Mouse (Mus musculus) hindbrain, embryonic 11.5 days (tissue): Measurements from ENCODE around the gene Vwa3a. TPM values are rescaled to one million over a fixed set of nuclear protein-coding genes. Genes with fewer than 3 reads are reported as not detected.

Source experiments
- ATAC-seq: fragments of 200-750 bp; cut with Nextera tagmentation; 2 replicates; pipeline ENCODE4 v1.8.0; 2017; ENCODE audit warnings: mild to moderate bottlenecking, moderate TSS enrichment, moderate library complexity; ENCODE audit not compliant: low FRiP score
- DNase-seq: peaks from one replicate; pipeline ENCODE4 v3.0.0-alpha.2; 2015; ENCODE audit warnings: low spot score
- H3K27ac ChIP-seq: fragments of 300-500 bp; sonication (generic); 2 replicates; pipeline ENCODE4 v1.5.1; 2014; ENCODE audit warnings: mild to moderate bottlenecking, low read depth, low read length
- H3K27me3 ChIP-seq: fragments of 300-500 bp; sonication (generic); 2 replicates; pipeline ENCODE4 v1.6.1; 2014; ENCODE audit warnings: mild to moderate bottlenecking, low read length, moderate library complexity, mixed read lengths; ENCODE audit not compliant: control insufficient read depth, insufficient read depth
- H3K36me3 ChIP-seq: fragments of 300-500 bp; sonication (generic); 2 replicates; pipeline ENCODE4 v1.6.1; 2014; ENCODE audit warnings: mild to moderate bottlenecking, low read length, moderate library complexity, mixed read lengths; ENCODE audit not compliant: control insufficient read depth, insufficient read depth
- H3K4me1 ChIP-seq: fragments of 300-500 bp; sonication (generic); replicated peaks from 2 replicates; pipeline ENCODE4 v1.6.1; 2014; ENCODE audit warnings: low read length, mixed read lengths; ENCODE audit not compliant: control insufficient read depth, insufficient read depth
- H3K4me2 ChIP-seq: fragments of 300-500 bp; sonication (generic); replicated peaks from 2 replicates; pipeline ENCODE4 v1.6.1; 2014; ENCODE audit warnings: mild to moderate bottlenecking, low read depth, low read length
- H3K4me3 ChIP-seq: fragments of 300-500 bp; sonication (generic); 2 replicates; pipeline ENCODE4 v1.5.1; 2014; ENCODE audit warnings: low read depth, low read length
- H3K9ac ChIP-seq: fragments of 300-500 bp; sonication (generic); 2 replicates; pipeline ENCODE4 v1.6.1; 2014; ENCODE audit warnings: low read depth, low read length
- H3K9me3 ChIP-seq: fragments of 300-500 bp; sonication (generic); 2 replicates; pipeline ENCODE4 v1.6.1; 2016; ENCODE audit warnings: low read length; ENCODE audit not compliant: control insufficient read depth
- WGBS: fragments of 180-500 bp; shearing (Covaris S2); extraction: QIAGEN DNeasy Blood & Tissue Kit; methylation state at CpG from one replicate; pipeline ENCODE4 v1.1.7; 2014; 5-methylcytosine and 5-hydroxymethylcytosine counted together
- polyA plus RNA-seq: library from polyadenylated mRNA; unstranded; fragments of >200 nt; fragmentation: Nextera tagmentation; extraction: Ambion mirVana; gene quantifications from 2 replicates; pipeline ENCODE4 v1.2.1, GENCODE M21; 2014

Gene Vwa3a
- polyA plus RNA-seq: 0.96 and 1.5 TPM in 2 replicates

DNA sequence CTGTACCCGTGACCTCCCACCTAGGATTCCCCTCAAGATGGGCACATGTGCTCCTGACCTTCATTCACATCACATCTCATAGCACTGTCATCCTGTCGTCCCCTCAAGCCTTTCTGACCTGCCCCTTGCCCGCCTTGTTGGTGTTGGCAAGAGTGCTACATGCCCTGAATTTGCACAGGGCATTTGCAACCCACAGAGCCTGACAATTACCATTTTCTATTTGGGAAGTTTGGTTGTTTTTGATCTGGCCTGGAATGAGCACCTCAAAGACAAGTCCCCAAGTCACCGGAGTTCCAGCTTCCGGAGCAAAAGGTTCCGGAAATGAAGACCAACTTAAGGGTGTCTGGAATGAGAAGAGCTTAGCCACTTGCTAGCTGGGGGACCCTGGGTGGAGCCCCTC, at the start of gene Vwa3a:
TSS of gene Vwa3a (plus strand) at position 301 of the 400 bp plus-strand sequence.
- Histone ChIP-seq H3K9me3 (no peaks in the 10 kb centered on the region), H3K4me3 (no peak within 1 kb of the TSS), H3K4me1 (no peaks in the 10 kb centered on the region), H3K9ac (no peak within 1 kb of the TSS), H3K4me2 (no peak within 1 kb of the TSS), H3K27ac (no peak within 1 kb of the TSS), H3K27me3 (no peaks in the 10 kb centered on the region), H3K36me3 (no peaks in the 10 kb centered on the region)
- 80% methylated on average over 6 of the region's 6 CpGs for WGBS
- no peak for ATAC-seq
- no peak for DNase-seq

- ATAC-seq: no peak
- peak; percentile 28 for DNase-seq
- H3K9me3 ChIP-seq: no peaks in the 10 kb centered on the region
- 73% methylated on average over 4 of the region's 4 CpGs for WGBS
- no peak overlapping the region for H3K4me3 ChIP-seq
- H3K9ac ChIP-seq: no peak overlapping the region
- H3K27me3 ChIP-seq: no peaks in the 10 kb centered on the region
- no peaks in the 10 kb centered on the region for H3K4me1 ChIP-seq
- no peak overlapping the region for H3K27ac ChIP-seq
- no peak overlapping the region for H3K4me2 ChIP-seq
- H3K36me3 ChIP-seq: no peaks in the 10 kb centered on the region
These were observed 48.5 kb upstream of the Vwa3a start for GRCm38 (mm10) chr7:120690634-120691033.

GRCm38 (mm10) chr7:120693831-120694375, 45.2 kb upstream of the Vwa3a start:
- no peak for ATAC-seq
- no peak overlapping the region for H3K4me3 ChIP-seq
- no peaks in the 10 kb centered on the region for H3K4me1 ChIP-seq
- H3K27ac ChIP-seq: no peak overlapping the region
- H3K36me3 ChIP-seq: no peaks in the 10 kb centered on the region
- 97% methylated on average over 5 of the region's 5 CpGs for WGBS
- H3K27me3 ChIP-seq: no peaks in the 10 kb centered on the region
- no peaks in the 10 kb centered on the region for H3K9me3 ChIP-seq
- no peak overlapping the region for H3K4me2 ChIP-seq
- no peak for DNase-seq
- no peak overlapping the region for H3K9ac ChIP-seq

- no peaks in the 10 kb centered on the region for H3K36me3 ChIP-seq
- no peak overlapping the region for H3K9ac ChIP-seq
- no peaks in the 10 kb centered on the region for H3K27me3 ChIP-seq
- no peaks in the 10 kb centered on the region for H3K9me3 ChIP-seq
- no peak for DNase-seq
- H3K4me3 ChIP-seq: no peak overlapping the region
- H3K4me1 ChIP-seq: no peaks in the 10 kb centered on the region
- 28% methylated on average over 6 of the region's 6 CpGs for WGBS
- H3K4me2 ChIP-seq: no peak overlapping the region
- no peak overlapping the region for H3K27ac ChIP-seq
- no peak for ATAC-seq
These were observed 43.9 kb upstream of the Vwa3a start for GRCm38 (mm10) chr7:120695196-120695595.

DNA sequence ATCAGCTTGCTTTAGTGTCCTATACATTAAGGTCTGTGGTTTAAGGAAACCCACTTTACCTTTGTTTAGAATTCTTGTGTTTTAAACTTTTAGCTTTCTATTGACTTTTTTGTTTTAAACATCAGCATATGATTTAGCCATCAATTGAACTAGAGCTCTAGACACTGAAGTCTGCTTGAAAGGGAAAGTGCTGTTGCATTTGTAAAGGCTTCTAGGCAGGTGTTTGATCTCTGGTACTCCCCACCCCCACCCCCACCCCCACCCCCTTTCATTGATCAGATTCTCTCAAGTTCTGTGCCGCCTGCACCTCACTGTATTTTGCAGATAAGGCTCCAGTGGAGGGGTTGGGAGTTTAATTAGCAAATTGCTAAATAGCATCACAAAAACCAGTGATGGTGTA, 43.5 kb upstream of the Vwa3a start:
- no peaks in the 10 kb centered on the region for H3K9me3 ChIP-seq
- no peaks in the 10 kb centered on the region for H3K4me1 ChIP-seq
- H3K4me2 ChIP-seq: no peak overlapping the region
- H3K9ac ChIP-seq: no peak overlapping the region
- H3K27ac ChIP-seq: no peak overlapping the region
- H3K36me3 ChIP-seq: no peaks in the 10 kb centered on the region
- H3K4me3 ChIP-seq: no peak overlapping the region
- no peak for ATAC-seq
- no peaks in the 10 kb centered on the region for H3K27me3 ChIP-seq
- DNase-seq: no peak
- WGBS: 40% methylated on average over 1 of the region's 1 CpGs

DNA sequence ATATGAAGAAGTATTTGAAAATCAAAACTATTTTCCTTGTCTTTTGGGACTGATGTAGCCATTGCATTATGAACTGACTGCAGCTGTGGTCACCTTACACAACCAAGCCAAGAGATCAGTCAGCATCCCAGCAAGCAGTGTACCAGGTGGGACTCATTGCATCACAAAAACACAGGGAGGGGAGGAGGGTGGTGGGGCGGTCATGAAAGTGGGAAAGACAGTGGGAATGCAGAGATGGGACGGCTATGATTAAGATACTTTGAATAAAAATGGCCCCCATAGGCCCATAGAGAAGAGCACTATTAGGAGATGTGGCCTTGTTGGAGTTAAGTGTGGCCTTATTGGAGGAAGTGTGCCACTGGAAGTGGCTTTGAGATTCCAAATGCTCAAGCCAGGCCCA, 42.8 kb upstream of the Vwa3a start:
- DNase-seq (no peak), ATAC-seq (no peak)
- Histone ChIP-seq H3K4me2 (no peak overlapping the region), H3K27me3 (no peaks in the 10 kb centered on the region), H3K27ac (no peak overlapping the region), H3K4me1 (no peaks in the 10 kb centered on the region), H3K9ac (no peak overlapping the region), H3K36me3 (no peaks in the 10 kb centered on the region), H3K4me3 (no peak overlapping the region), H3K9me3 (no peaks in the 10 kb centered on the region)
- 79% methylated on average over 2 of the region's 2 CpGs for WGBS

DNA sequence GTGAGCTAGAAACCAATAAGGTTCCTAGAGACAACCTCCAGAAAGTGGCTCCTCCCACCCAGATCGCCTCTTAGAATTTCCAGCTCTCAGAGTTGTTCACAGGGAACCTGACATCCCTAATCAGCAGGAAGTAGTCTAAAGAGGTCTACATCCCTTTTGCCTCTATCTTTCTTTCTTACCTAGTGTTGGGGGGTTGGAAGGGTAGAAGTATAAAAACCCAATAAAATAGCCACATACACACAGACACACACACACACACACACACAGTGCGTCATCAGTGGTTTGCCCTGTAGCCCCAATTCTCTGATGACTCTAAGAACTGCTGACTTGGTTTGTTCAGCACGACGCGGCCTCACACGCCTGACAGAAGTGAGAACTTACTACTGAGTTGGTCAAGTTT, 39.5 kb upstream of the Vwa3a start:
- WGBS: 94% methylated on average over 6 of the region's 6 CpGs
- DNase-seq: no peak
- Histone ChIP-seq H3K9ac (no peak overlapping the region), H3K4me2 (no peak overlapping the region), H3K36me3 (no peaks in the 10 kb centered on the region), H3K4me3 (no peak overlapping the region), H3K4me1 (no peaks in the 10 kb centered on the region), H3K27me3 (no peaks in the 10 kb centered on the region), H3K27ac (no peak overlapping the region), H3K9me3 (no peaks in the 10 kb centered on the region)
- no peak for ATAC-seq

GRCm38 (mm10) chr7:120703888-120704287, 35.2 kb upstream of the Vwa3a start:
- no peaks in the 10 kb centered on the region for H3K9me3 ChIP-seq
- no peak overlapping the region for H3K27ac ChIP-seq
- H3K36me3 ChIP-seq: no peaks in the 10 kb centered on the region
- no peak for DNase-seq
- H3K4me2 ChIP-seq: no peak overlapping the region
- WGBS: 92% methylated on average over 3 of the region's 3 CpGs
- H3K9ac ChIP-seq: no peak overlapping the region
- no peak for ATAC-seq
- H3K27me3 ChIP-seq: no peaks in the 10 kb centered on the region
- no peak overlapping the region for H3K4me3 ChIP-seq
- H3K4me1 ChIP-seq: no peaks in the 10 kb centered on the region

- ATAC-seq (no peak), DNase-seq (no peak)
- H3K4me2 ChIP-seq: no peak overlapping the region
- no peaks in the 10 kb centered on the region for H3K36me3 ChIP-seq
- no peak overlapping the region for H3K9ac ChIP-seq
- H3K27ac ChIP-seq: no peak overlapping the region
- H3K27me3 ChIP-seq: no peaks in the 10 kb centered on the region
- no peaks in the 10 kb centered on the region for H3K4me1 ChIP-seq
- no peak overlapping the region for H3K4me3 ChIP-seq
- 94% methylated on average over 2 of the region's 2 CpGs for WGBS
- H3K9me3 ChIP-seq: no peaks in the 10 kb centered on the region
These were observed 27.0 kb upstream of the Vwa3a start for GRCm38 (mm10) chr7:120712071-120712470.
